Mouse (Mus musculus): ENCODE measurements around the gene Gm10401. TPM values are rescaled to one million over a fixed set of nuclear protein-coding genes. Genes with fewer than 3 reads are reported as not detected.

The Gm10401 gene
- total RNA-seq (2021), result not detected
- long read RNA-seq, experiment 1, result 0 reads
- long read RNA-seq, experiment 2, result 0 reads

GRCm38 (mm10) chr5:115098195-115098594 lies at the start of gene Gm10401:
Gene Gm10401 (minus strand): TSS chr5:115098295.
- H3K4me3 ChIP-seq, result no peak within 1 kb of the TSS
- H3K27ac ChIP-seq, result no peak within 1 kb of the TSS
- no peak for TF ChIP-seq CTCF (conservative IDR thresholded peaks at IDR 0.05)
- no peak for DNase-seq (ENCODE audit: low spot score in 2 of 2)

- no peak overlapping the region for H3K27ac ChIP-seq
- TF ChIP-seq CTCF (conservative IDR thresholded peaks at IDR 0.05), result no peak
- H3K4me3 ChIP-seq, result no peak overlapping the region
- DNase-seq (ENCODE audit: low spot score in 2 of 2), result no peak
These were observed 49.3 kb upstream of the Gm10401 start for GRCm38 (mm10) chr5:115147388-115147787.

- no peak overlapping the region for H3K4me3 ChIP-seq
- no peak for TF ChIP-seq CTCF (conservative IDR thresholded peaks at IDR 0.05)
- H3K27ac ChIP-seq, result no peak overlapping the region
- DNase-seq (ENCODE audit: low spot score in 2 of 2), result no peak
These were observed 48.6 kb upstream of the Gm10401 start for GRCm38 (mm10) chr5:115146747-115147130.

- no peak for DNase-seq (ENCODE audit: low spot score in 2 of 2)
- Histone ChIP-seq H3K4me3 (no peak overlapping the region), H3K27ac (peak overlapping the region; percentile 71)
- TF ChIP-seq CTCF (conservative IDR thresholded peaks at IDR 0.05), result no peak
These were observed 48.1 kb upstream of the Gm10401 start for GRCm38 (mm10) chr5:115145976-115146746.

GRCm38 (mm10) chr5:115145253-115145968 lies 47.3 kb upstream of the Gm10401 start:
- DNase-seq (ENCODE audit: low spot score in 2 of 2), result no peak
- Histone ChIP-seq H3K4me3 (no peak overlapping the region), H3K27ac (peak overlapping the region; percentile 71)
- no peak for TF ChIP-seq CTCF (conservative IDR thresholded peaks at IDR 0.05)

GRCm38 (mm10) chr5:115144471-115144870 lies 46.4 kb upstream of the Gm10401 start:
- H3K27ac ChIP-seq, result peak overlapping the region; percentile 71
- H3K4me3 ChIP-seq, result no peak overlapping the region
- DNase-seq (ENCODE audit: low spot score in 2 of 2), result no peak
- no peak for TF ChIP-seq CTCF (conservative IDR thresholded peaks at IDR 0.05)

GRCm38 (mm10) chr5:115143552-115143951 lies 45.5 kb upstream of the Gm10401 start:
- TF ChIP-seq CTCF (conservative IDR thresholded peaks at IDR 0.05), result no peak
- H3K27ac ChIP-seq, result peak overlapping the region; percentile 71
- peak in 1 of 2 experiments; percentile 47 for DNase-seq (ENCODE audit: low spot score in 2 of 2)
- no peak overlapping the region for H3K4me3 ChIP-seq

GRCm38 (mm10) chr5:115142166-115142697 lies 44.1 kb upstream of the Gm10401 start:
- H3K27ac ChIP-seq, result no peak overlapping the region
- H3K4me3 ChIP-seq, result no peak overlapping the region
- no peak for TF ChIP-seq CTCF (conservative IDR thresholded peaks at IDR 0.05)
- no peak for DNase-seq (ENCODE audit: low spot score in 2 of 2)

- no peak for TF ChIP-seq CTCF (conservative IDR thresholded peaks at IDR 0.05)
- no peak for DNase-seq (ENCODE audit: low spot score in 2 of 2)
- Histone ChIP-seq H3K27ac (no peak overlapping the region), H3K4me3 (no peak overlapping the region)
These were observed 42.6 kb upstream of the Gm10401 start for GRCm38 (mm10) chr5:115140726-115141125.

GRCm38 (mm10) chr5:115139124-115139523 lies 41.0 kb upstream of the Gm10401 start:
- no peak for DNase-seq (ENCODE audit: low spot score in 2 of 2)
- Histone ChIP-seq H3K4me3 (no peak overlapping the region), H3K27ac (no peak overlapping the region)
- no peak for TF ChIP-seq CTCF (conservative IDR thresholded peaks at IDR 0.05)

GRCm38 (mm10) chr5:115134234-115135165 lies 36.4 kb upstream of the Gm10401 start, which contains the start of gene Unc119b:
Gene Unc119b (minus strand): TSS chr5:115134975.
- H3K4me3 ChIP-seq, result peak within 1 kb of the TSS; percentile 92

GRCm38 (mm10) chr5:115133358-115134066 lies 35.4 kb upstream of the Gm10401 start:
- Histone ChIP-seq H3K4me3 (peak overlapping the region; percentile 92), H3K27ac (peak overlapping the region; percentile 28; the same call in 1 of the 2 replicates)
- TF ChIP-seq CTCF (conservative IDR thresholded peaks at IDR 0.05), result no peak
- no peak for DNase-seq (ENCODE audit: low spot score in 2 of 2)

More at GRCm38 (mm10) chr5:115134234-115135165, 36.4 kb upstream of the Gm10401 start, which contains the start of gene Unc119b:
- H3K27ac ChIP-seq, result peak within 1 kb of the TSS; percentile 85
- DNase-seq (ENCODE audit: low spot score in 2 of 2), result peak; percentile 88 to 89
- no peak for TF ChIP-seq CTCF (conservative IDR thresholded peaks at IDR 0.05)

Data from layer of hippocampus, adult 2 months (tissue).